Mouse (Mus musculus) frontal cortex, postnatal 10 days (tissue): ENCODE measurements at regions not wholly inside any gene's neighbourhood (a gene's known extent, or its start where the extent isn't known, plus 50 kb on each side); places are given as distances from the start of the nearest gene placed in this dataset.
"Not testable (repeated sequence)": the region's sequence is repeated elsewhere in the genome, so short reads cannot be mapped to it uniquely, and the experiment has no call there.

ENCODE experiments used
- DNase-seq, 2 experiments: peaks; one replicate each; pipeline ENCODE4 v3.0.0; 2022; ENCODE audit warnings: low spot score in 2 of 2, mixed read lengths in 1 of 2

GRCm38 (mm10) chr6:37748296-37748980 is 122.2 kb upstream of the Trim24 start:
- DNase-seq: no peak

- DNase-seq: no peak
Measured at GRCm38 (mm10) chr6:37749016-37749415, 121.6 kb upstream of the Trim24 start.

GRCm38 (mm10) chr6:37750271-37750670 is 120.3 kb upstream of the Trim24 start:
- no peak for DNase-seq

GRCm38 (mm10) chr6:37751701-37752100 is 118.9 kb upstream of the Trim24 start:
- no peak for DNase-seq

DNA sequence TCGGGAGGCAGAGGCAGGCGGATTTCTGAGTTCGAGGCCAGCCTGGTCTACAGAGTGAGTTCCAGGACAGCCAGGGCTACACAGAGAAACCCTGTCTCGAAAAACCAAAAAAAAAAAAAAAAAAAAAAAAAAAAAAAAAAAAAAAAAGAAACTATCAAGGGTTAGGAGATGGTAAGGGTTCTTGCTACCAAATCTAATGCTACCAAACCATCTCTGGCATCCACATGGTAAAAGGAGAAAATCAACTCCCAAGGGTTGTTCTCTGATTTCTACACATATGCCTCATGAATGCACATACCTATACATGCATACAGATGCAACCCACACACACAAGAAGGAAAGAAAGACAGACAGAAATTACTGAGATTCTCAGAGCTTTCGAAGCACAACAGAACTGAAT is 109.6 kb upstream of the Trim24 start:
- DNase-seq: not testable (repeated sequence)

DNA sequence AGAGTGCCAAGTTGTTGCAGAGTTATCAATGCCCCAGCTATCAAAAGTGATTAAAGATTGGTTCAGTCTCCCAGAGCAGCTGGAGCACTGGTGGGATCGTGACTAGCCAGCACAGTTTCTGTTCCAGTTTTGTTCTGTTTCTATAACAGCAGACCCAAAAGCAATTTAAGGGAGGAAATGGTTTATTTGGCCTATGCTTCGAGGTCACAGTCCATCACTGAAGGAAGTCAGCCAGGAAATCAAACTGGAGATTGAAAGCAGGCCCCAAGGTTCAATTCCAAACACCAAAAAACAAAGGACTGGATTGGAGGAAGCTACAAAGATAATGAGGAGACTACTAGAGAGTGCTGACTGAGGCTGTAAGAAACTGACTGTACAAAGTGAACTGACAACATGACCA is 107.6 kb upstream of the Trim24 start:
- no peak for DNase-seq

DNA sequence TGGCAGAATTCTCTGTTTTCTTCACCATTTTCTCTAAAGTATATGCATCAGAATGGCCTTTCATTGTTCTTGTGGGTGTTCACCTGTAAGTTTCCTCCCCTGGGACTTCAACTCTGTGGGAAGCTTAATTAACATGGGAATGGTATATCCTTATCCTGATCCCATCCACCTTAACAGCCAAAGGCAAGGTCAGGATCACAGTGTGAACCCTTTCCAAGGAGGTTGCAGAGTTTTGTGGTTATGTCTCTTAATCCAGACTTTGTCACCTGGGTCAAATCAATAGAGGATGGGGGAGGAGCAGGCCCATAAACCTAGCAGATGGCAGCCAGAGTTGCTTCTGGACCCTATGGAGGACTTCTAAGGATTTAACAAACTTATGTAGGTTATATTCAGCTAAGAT is 102.9 kb upstream of the Trim24 start:
- no peak for DNase-seq

- no peak for DNase-seq
Measured at GRCm38 (mm10) chr6:37773294-37773693, 97.3 kb upstream of the Trim24 start.

- no peak for DNase-seq
Measured at GRCm38 (mm10) chr6:37775151-37775550, 95.5 kb upstream of the Trim24 start.

DNA sequence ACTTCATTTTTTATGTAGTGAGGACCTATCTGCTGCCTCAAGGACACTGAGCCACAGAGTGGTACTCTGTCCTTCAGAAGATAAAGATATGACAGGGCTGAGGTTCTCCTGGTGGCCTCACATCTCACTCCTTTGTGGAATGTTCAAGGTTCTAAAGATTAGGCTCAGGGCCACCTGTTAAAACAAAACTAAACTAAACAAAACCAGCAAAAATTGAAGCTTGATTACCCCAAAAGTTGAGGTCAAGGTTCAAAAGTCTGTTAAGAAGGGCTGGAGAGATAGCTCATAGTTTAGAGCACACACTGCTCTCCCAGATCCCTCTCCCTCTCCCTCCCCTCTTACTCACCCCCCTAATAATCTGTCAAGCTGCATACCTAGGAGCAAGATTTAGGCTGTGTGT is 90.7 kb upstream of the Trim24 start:
- DNase-seq: no peak

DNA sequence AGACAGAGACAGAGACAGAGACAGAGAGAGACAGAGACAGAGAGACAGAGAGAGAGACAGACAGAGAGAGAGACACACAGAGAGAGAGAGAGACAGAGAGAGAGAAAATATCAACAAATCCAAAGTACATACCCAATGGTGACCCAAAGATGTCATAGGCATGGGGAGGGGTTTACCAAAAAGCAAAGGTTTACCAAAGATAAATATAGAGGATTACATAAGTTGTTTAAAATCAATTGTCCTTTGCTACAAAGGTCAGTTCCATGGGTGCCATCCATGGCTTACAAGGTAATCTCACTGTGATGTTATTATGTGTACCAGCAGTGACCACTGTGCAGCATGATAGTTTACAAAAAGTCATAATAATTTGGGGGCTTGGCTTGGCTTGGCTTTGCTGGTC is 88.7 kb upstream of the Trim24 start:
- DNase-seq: no peak

DNA sequence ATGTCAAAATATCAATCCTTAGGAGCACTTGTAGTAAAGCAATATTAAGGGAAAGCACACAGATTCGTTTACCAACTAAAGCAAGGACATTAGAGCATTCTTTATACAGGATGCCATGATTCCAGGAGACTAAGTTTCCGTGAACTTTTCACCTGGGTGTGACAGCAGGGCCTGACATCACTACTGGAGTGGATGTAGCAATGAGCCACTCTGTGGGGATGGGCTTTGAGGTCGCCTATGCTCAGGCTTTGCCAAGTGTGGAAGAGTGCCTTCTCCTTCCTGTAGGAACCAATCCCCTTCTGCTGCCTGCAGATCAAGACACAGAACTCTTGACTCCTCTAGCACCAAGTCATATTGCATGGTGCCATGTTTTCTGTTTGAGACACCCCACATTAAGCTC is 85.3 kb upstream of the Trim24 start:
- DNase-seq: not testable (repeated sequence)

GRCm38 (mm10) chr6:37785741-37786140 is 84.9 kb upstream of the Trim24 start:
- no peak for DNase-seq

GRCm38 (mm10) chr6:37787858-37788257 is 82.8 kb upstream of the Trim24 start:
- DNase-seq: not testable (repeated sequence)

DNA sequence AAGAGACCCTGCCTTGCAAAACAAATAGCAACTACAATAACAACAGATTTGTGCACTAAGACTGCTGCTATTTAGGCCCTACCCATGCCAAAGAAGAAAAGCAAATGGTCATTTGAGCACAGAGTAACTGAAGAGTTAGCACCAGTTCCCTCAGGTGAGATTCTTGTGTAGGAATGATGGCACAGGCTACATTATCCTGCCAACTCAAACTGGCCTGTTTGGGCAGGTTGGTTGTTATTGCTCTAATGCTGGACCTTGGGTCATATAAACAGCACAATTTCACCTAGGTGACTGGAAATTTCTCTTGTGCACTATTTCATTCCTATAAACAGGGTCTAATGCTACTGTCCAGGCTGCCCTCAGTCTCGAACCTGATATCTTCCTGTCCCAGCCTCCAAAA is 79.7 kb upstream of the Trim24 start:
- no peak for DNase-seq

GRCm38 (mm10) chr6:37794211-37794610 is 76.4 kb upstream of the Trim24 start:
- DNase-seq: no peak

DNA sequence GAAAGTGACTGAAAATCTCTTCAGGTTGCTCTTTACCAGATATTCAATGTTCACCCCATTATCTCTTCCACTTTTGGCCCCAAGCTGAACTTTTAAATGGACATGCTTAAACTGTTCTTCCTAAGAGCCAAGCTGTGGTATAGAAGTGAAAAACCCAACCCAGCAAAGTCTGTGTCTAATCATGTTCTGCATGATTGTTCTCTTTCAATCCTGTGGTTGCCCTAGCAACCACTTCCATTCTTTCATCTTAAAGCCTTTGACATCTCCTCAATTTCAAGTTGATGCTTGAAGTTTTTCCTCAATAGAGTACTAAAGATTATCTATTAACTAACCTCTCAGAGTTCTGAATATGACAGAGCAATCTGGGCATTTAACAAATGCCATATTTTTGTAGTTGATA is 75.6 kb upstream of the Trim24 start:
- no peak for DNase-seq

DNA sequence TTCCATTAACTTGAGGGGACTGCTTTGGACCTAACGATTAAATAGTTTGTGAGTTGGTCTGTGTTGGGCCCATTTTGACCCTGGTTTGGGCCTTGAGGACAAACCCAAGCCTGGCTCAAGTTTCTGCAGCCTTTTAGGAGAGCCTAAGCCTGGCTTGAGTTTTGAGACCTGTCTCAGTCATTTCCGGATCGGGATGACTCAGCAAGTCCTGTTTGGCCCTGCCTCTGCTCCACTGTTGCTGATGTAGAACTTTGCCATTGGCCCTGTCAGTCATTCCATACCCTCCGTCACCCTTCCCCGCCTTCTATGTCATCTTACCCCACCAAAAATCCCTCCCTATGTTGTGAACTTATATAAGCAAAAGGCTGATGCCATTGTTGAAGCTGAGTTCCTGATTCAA is 67.4 kb upstream of the Trim24 start:
- no peak for DNase-seq

GRCm38 (mm10) chr6:37805896-37806295 is 64.7 kb upstream of the Trim24 start:
- DNase-seq: not testable (repeated sequence)

- DNase-seq: not testable (repeated sequence)
Measured at GRCm38 (mm10) chr6:37806529-37807191, 64.0 kb upstream of the Trim24 start.

DNA sequence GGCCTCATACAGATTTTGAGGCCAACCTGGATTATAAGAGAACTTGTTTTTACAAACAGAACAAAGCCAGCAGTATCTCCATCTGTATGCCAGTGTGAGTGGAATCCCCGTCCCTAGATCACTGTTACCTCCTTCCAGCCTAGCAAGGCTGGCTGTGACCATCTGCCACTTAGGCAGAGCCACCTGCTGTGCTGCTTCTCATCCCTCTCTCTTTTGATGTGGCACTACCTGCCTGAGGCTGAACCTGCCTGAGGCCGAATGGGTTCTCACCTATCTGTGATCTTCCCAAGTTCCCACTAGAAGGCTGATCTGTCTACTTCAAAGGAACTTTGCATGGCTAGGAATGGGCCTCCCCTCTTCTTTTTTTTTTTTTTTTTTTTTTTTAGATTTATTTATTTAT is 55.4 kb upstream of the Trim24 start:
- not testable (repeated sequence) for DNase-seq
